Mouse (Mus musculus) heart, postnatal 0 days (tissue): ENCODE results near the gene Traf7.

ENCODE experiments used
- CTCF ChIP-seq: IDR thresholded peaks from 2 replicates; pipeline ENCODE4 v1.5.1; 2016; ENCODE audit warnings: antibody characterized with exemption, control low read depth, low read depth
- EP300 ChIP-seq: IDR thresholded peaks from 2 replicates; pipeline ENCODE4 v1.6.1; 2016; ENCODE audit warnings: antibody characterized with exemption, low read depth

DNA sequence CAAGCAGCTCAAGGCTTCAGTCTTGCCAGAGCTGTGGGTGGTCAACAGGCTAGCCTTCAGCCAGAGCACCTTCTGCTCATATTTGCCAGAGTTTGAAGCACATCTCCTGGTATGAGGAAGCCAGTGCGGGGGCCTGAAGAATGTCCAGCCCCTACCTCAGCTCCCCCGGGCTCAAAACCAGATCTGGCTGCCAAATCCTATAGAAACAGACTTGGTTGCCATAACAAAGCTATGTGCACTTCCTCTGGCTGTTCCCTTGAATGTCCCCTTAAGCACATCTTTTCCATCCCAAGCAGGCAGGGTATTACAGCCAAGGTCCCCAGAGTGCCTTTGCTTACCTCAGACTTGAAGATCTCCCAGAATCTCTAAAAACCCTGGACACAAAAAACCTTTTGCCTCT, 3.0 kb downstream of the Traf7 start:
- TF ChIP-seq CTCF (no peak), EP300 (no peak)
